Mouse (Mus musculus): Measurements from ENCODE around the gene Ap2a2. TPM values are rescaled to one million over a fixed set of nuclear protein-coding genes. Genes with fewer than 3 reads are reported as not detected.
A peak's percentile ranks its signal among the peaks of the same experiment; 100 is the strongest.

Gene Ap2a2
- total RNA-seq, 2 experiments from 2014 or later: 191 to 201 TPM

GRCm38 (mm10) chr7:141539556-141540311, 22.2 kb upstream of the Ap2a2 start, which contains the start of gene Chid1:
Gene Chid1 (minus strand): TSS chr7:141539857.
- H3K4me3 ChIP-seq: peak within 1 kb of the TSS; percentile 84
- DNase-seq (ENCODE audit: extremely low spot score in 1 of 2, low spot score in 2 of 2): peak; percentile 96
- intact Hi-C loops (cut with DNase I): loop anchor here (1.0 to 10.0 kb wide), 4 partner anchors 21 to 365 kb away; no protein-coding TSS in a partner anchor
- H3K27ac ChIP-seq: peak within 1 kb of the TSS; percentile 87
- no peak for TF ChIP-seq CTCF (IDR thresholded peaks at IDR 0.05)

- intact Hi-C loops (cut with DNase I): loop anchor here (1.0 to 2.0 kb wide), 3 partner anchors 20 to 265 kb away; no protein-coding TSS in a partner anchor
- no peak for TF ChIP-seq CTCF (IDR thresholded peaks at IDR 0.05)
- Histone ChIP-seq H3K4me3 (peak overlapping the region; percentile 84), H3K27ac (peak overlapping the region; percentile 87)
- peak; percentile 57 to 72 for DNase-seq (ENCODE audit: extremely low spot score in 1 of 2, low spot score in 2 of 2)
Measured at GRCm38 (mm10) chr7:141540312-141541081, 21.5 kb upstream of the Ap2a2 start.

- H3K4me3 ChIP-seq: no peak overlapping the region
- H3K27ac ChIP-seq: no peak overlapping the region
- no peak for TF ChIP-seq CTCF (IDR thresholded peaks at IDR 0.05)
- intact Hi-C loops (cut with DNase I): loop anchor here (2.0 kb wide), 1 partner anchor 19 kb away; no protein-coding TSS in a partner anchor
- no peak for DNase-seq (ENCODE audit: extremely low spot score in 1 of 2, low spot score in 2 of 2)
Measured at GRCm38 (mm10) chr7:141541681-141542080, 20.3 kb upstream of the Ap2a2 start.

GRCm38 (mm10) chr7:141542588-141542987, 19.4 kb upstream of the Ap2a2 start:
- H3K27ac ChIP-seq: no peak overlapping the region
- no peak for DNase-seq (ENCODE audit: extremely low spot score in 1 of 2, low spot score in 2 of 2)
- intact Hi-C loops (cut with DNase I): no loop called here
- no peak for TF ChIP-seq CTCF (IDR thresholded peaks at IDR 0.05)
- H3K4me3 ChIP-seq: no peak overlapping the region

GRCm38 (mm10) chr7:141544654-141545053, 17.3 kb upstream of the Ap2a2 start:
- DNase-seq (ENCODE audit: extremely low spot score in 1 of 2, low spot score in 2 of 2): no peak
- TF ChIP-seq CTCF (IDR thresholded peaks at IDR 0.05): no peak
- intact Hi-C loops (cut with DNase I): no loop called here
- H3K27ac ChIP-seq: no peak overlapping the region
- no peak overlapping the region for H3K4me3 ChIP-seq

GRCm38 (mm10) chr7:141549432-141550061, 12.4 kb upstream of the Ap2a2 start:
- intact Hi-C loops (cut with DNase I): no loop called here
- no peak overlapping the region for H3K27ac ChIP-seq
- TF ChIP-seq CTCF (IDR thresholded peaks at IDR 0.05): no peak
- no peak for DNase-seq (ENCODE audit: extremely low spot score in 1 of 2, low spot score in 2 of 2)
- H3K4me3 ChIP-seq: no peak overlapping the region

GRCm38 (mm10) chr7:141550464-141550863, 11.5 kb upstream of the Ap2a2 start:
- no peak overlapping the region for H3K27ac ChIP-seq
- no peak for TF ChIP-seq CTCF (IDR thresholded peaks at IDR 0.05)
- DNase-seq (ENCODE audit: extremely low spot score in 1 of 2, low spot score in 2 of 2): no peak
- H3K4me3 ChIP-seq: no peak overlapping the region
- intact Hi-C loops (cut with DNase I): no loop called here

GRCm38 (mm10) chr7:141558329-141558776, 3.6 kb upstream of the Ap2a2 start:
- DNase-seq (ENCODE audit: extremely low spot score in 1 of 2, low spot score in 2 of 2): no peak
- no peak for TF ChIP-seq CTCF (IDR thresholded peaks at IDR 0.05)
- Histone ChIP-seq H3K4me3 (no peak overlapping the region), H3K27ac (no peak overlapping the region)
- intact Hi-C loops (cut with DNase I): no loop called here

GRCm38 (mm10) chr7:141558946-141559345, 3.0 kb upstream of the Ap2a2 start:
- no peak for DNase-seq (ENCODE audit: extremely low spot score in 1 of 2, low spot score in 2 of 2)
- Histone ChIP-seq H3K4me3 (no peak overlapping the region), H3K27ac (no peak overlapping the region)
- no peak for TF ChIP-seq CTCF (IDR thresholded peaks at IDR 0.05)
- intact Hi-C loops (cut with DNase I): no loop called here

- DNase-seq (ENCODE audit: extremely low spot score in 1 of 2, low spot score in 2 of 2): no peak
- no peak for TF ChIP-seq CTCF (IDR thresholded peaks at IDR 0.05)
- no peak overlapping the region for H3K4me3 ChIP-seq
- no peak overlapping the region for H3K27ac ChIP-seq
- intact Hi-C loops (cut with DNase I): loop anchor here (2.0 kb wide), 1 partner anchor 19 kb away; no protein-coding TSS in a partner anchor
Measured at GRCm38 (mm10) chr7:141559726-141560325, 2.1 kb upstream of the Ap2a2 start.

GRCm38 (mm10) chr7:141560471-141560870, 1.5 kb upstream of the Ap2a2 start:
- no peak overlapping the region for H3K27ac ChIP-seq
- no peak for TF ChIP-seq CTCF (IDR thresholded peaks at IDR 0.05)
- no peak for DNase-seq (ENCODE audit: extremely low spot score in 1 of 2, low spot score in 2 of 2)
- intact Hi-C loops (cut with DNase I): loop anchor here (2.0 kb wide), 1 partner anchor 20 kb away; no protein-coding TSS in a partner anchor
- H3K4me3 ChIP-seq: no peak overlapping the region

Data from left cerebral cortex, adult 2 months (tissue).